ENCODE assay signal across 8 mouse cellular contexts in genomic region chr8:69822386-69823191, GRCm38 (mm10). TPM values are rescaled to one million over a fixed set of nuclear protein-coding genes. Genes with fewer than 3 reads are reported as not detected.
DNase-seq lines count a peak whose midpoint lies in the region; ATAC-seq and TF ChIP-seq lines count a peak whose summit lies in the region.

Gene Lpar2, plus strand, starts transcription at chr8:69822429.

- H3K27me3 ChIP-seq in forebrain, embryonic 11.5 days (ENCODE audit: control insufficient read depth, insufficient read depth, low read length): no peaks in the 10 kb centered on the region
- no peaks in the 10 kb centered on the region for H3K27me3 ChIP-seq in intestine, embryonic 15.5 days (replicated peaks)
- H3K27me3 ChIP-seq in liver, postnatal 0 days (ENCODE audit: insufficient read depth, low read length): no peaks in the 10 kb centered on the region
- H3K27me3 ChIP-seq in neural tube, embryonic 12.5 days (replicated peaks): peaks cover 5% of the 10 kb centered on the region; the same call in 1 of the 2 replicates

- no peaks in the 10 kb centered on the region; the same call in 1 of the 2 replicates for H3K36me3 ChIP-seq in forebrain, embryonic 11.5 days (ENCODE audit: control insufficient read depth, insufficient read depth, low read length)
- H3K36me3 ChIP-seq in intestine, embryonic 15.5 days: peaks cover 7% of the 10 kb centered on the region; the same call in 1 of the 2 replicates
- peaks cover 3% of the 10 kb centered on the region for H3K36me3 ChIP-seq in liver, postnatal 0 days (replicated peaks; ENCODE audit: insufficient read depth, low read length)
- H3K36me3 ChIP-seq in neural tube, embryonic 12.5 days: peaks cover 31% of the 10 kb centered on the region

- H3K9ac ChIP-seq in forebrain, embryonic 11.5 days (ENCODE audit: low read length): peak within 1 kb of the TSS; percentile 58
- peak within 1 kb of the TSS; percentile 72 for H3K9ac ChIP-seq in intestine, embryonic 15.5 days
- H3K9ac ChIP-seq in liver, postnatal 0 days (replicated peaks): peak within 1 kb of the TSS; percentile 55
- peak within 1 kb of the TSS; percentile 68 for H3K9ac ChIP-seq in neural tube, embryonic 12.5 days

- H3K9me3 ChIP-seq in forebrain, embryonic 11.5 days (ENCODE audit: control insufficient read depth, low read length): no peaks in the 10 kb centered on the region
- no peaks in the 10 kb centered on the region for H3K9me3 ChIP-seq in intestine, embryonic 15.5 days
- no peaks in the 10 kb centered on the region for H3K9me3 ChIP-seq in liver, postnatal 0 days (ENCODE audit: low read length)
- H3K9me3 ChIP-seq in neural tube, embryonic 12.5 days: no peaks in the 10 kb centered on the region

- H3K4me2 ChIP-seq in forebrain, embryonic 11.5 days (ENCODE audit: low read depth, low read length, severe bottlenecking): peak within 1 kb of the TSS; percentile 63
- H3K4me2 ChIP-seq in intestine, embryonic 15.5 days (replicated peaks): peak within 1 kb of the TSS; percentile 88
- peak within 1 kb of the TSS; percentile 91 for H3K4me2 ChIP-seq in liver, postnatal 0 days (ENCODE audit: low read depth, low read length)
- H3K4me2 ChIP-seq in neural tube, embryonic 12.5 days (replicated peaks): peak within 1 kb of the TSS; percentile 89

- TF ChIP-seq EP300 in liver, postnatal 0 days (IDR thresholded peaks at IDR 0.05; ENCODE audit: low read depth): no peak

- H3K4me3 ChIP-seq in forebrain, embryonic 11.5 days (ENCODE audit: low read depth, low read length): peak within 1 kb of the TSS; percentile 43
- peak within 1 kb of the TSS; percentile 63 for H3K4me3 ChIP-seq in intestine, embryonic 15.5 days (replicated peaks)
- peak within 1 kb of the TSS; percentile 51 for H3K4me3 ChIP-seq in liver, postnatal 0 days (ENCODE audit: low read depth, low read length)
- peak within 1 kb of the TSS; percentile 53 for H3K4me3 ChIP-seq in neural tube, embryonic 12.5 days

- peaks cover 9% of the 10 kb centered on the region for H3K4me1 ChIP-seq in forebrain, embryonic 11.5 days (replicated peaks; ENCODE audit: control insufficient read depth, insufficient read depth, low read length)
- H3K4me1 ChIP-seq in intestine, embryonic 15.5 days (replicated peaks): peaks cover 25% of the 10 kb centered on the region; the same call in 1 of the 2 replicates
- H3K4me1 ChIP-seq in liver, postnatal 0 days (ENCODE audit: insufficient read depth): peaks cover 9% of the 10 kb centered on the region
- peaks cover 24% of the 10 kb centered on the region for H3K4me1 ChIP-seq in neural tube, embryonic 12.5 days

- H3K27ac ChIP-seq in forebrain, embryonic 11.5 days (ENCODE audit: low read depth, low read length): peak within 1 kb of the TSS; percentile 13; the same call in 1 of the 2 replicates
- H3K27ac ChIP-seq in intestine, embryonic 15.5 days: peak within 1 kb of the TSS; percentile 68
- H3K27ac ChIP-seq in liver, postnatal 0 days (ENCODE audit: low read depth): 0 out of 2 replicates have a peak within 1 kb of the TSS, but pooled peaks have one; percentile 19
- H3K27ac ChIP-seq in neural tube, embryonic 12.5 days: no peak within 1 kb of the TSS

- under 1% methylated on average over 28 of the region's 35 CpGs for WGBS in forebrain, embryonic 11.5 days
- 2% methylated on average over 33 of the region's 35 CpGs for WGBS in intestine, embryonic 15.5 days
- WGBS in liver, postnatal 0 days (ENCODE audit: insufficient replicate concordance): 7% methylated on average over 30 of the region's 35 CpGs
- 1% methylated on average over 33 of the region's 35 CpGs for WGBS in neural tube, embryonic 12.5 days

- TF ChIP-seq CTCF in liver, postnatal 0 days (IDR thresholded peaks at IDR 0.05; ENCODE audit: low read depth): no peak

- peak; percentile 92 for DNase-seq in embryo, embryonic 10 days (ENCODE audit: low spot score)
- DNase-seq in embryo, embryonic 9.5 days (ENCODE audit: extremely low spot score): no peak
- DNase-seq in ZHBTc4 (ENCODE audit: low read depth, low spot score): peak; percentile 80
- DNase-seq in forebrain, embryonic 11.5 days (ENCODE audit: low spot score): peak; percentile 91
- peak; percentile 76 for DNase-seq in liver, postnatal 0 days
- DNase-seq in thymus, postnatal 4 days: peak; percentile 79

- peak; percentile 83 for ATAC-seq in forebrain, embryonic 11.5 days (replicated peaks; ENCODE audit: low FRiP score)
- ATAC-seq in intestine, embryonic 15.5 days: peak; percentile 91
- peak; percentile 59 for ATAC-seq in liver, postnatal 0 days
- peak; percentile 71 for ATAC-seq in neural tube, embryonic 12.5 days (ENCODE audit: low FRiP score, low read depth)

RNA-seq across cellular contexts. Expression of gene Lpar2, which starts in this region (rescaled TPM):
- 1.1 and 1.3 TPM in 2 replicates for polyA plus RNA-seq in forebrain, embryonic 11.5 days (2014; fragmentation: Nextera tagmentation; extraction: Ambion mirVana)
- polyA plus RNA-seq in intestine, embryonic 15.5 days (2015; fragmentation: Nextera tagmentation; extraction: Ambion mirVana): 0.41 and 0.42 TPM in 2 replicates
- polyA plus RNA-seq in liver, postnatal 0 days (2015; fragmentation: Nextera tagmentation; extraction: Ambion mirVana): 0.04 and 0.05 TPM in 2 replicates
- 0.50 and 0.51 TPM in 2 replicates for polyA plus RNA-seq in neural tube, embryonic 12.5 days (2016; fragmentation: Nextera tagmentation; extraction: Ambion mirVana)

Comparison
In these comparisons a context has a peak if more than half of its experiments do, and no peak if none do; other contexts are left out.
1. Peak in ATAC-seq, H3K4me3 ChIP-seq, H3K27ac ChIP-seq, H3K9ac ChIP-seq and H3K4me2 ChIP-seq in intestine, embryonic 15.5 days; RNA of the gene not detected or under 1 TPM.
2. Peak in DNase-seq, ATAC-seq, H3K4me3 ChIP-seq, H3K27ac ChIP-seq, H3K9ac ChIP-seq and H3K4me2 ChIP-seq in liver, postnatal 0 days; RNA of the gene not detected or under 1 TPM.
3. Peak in ATAC-seq, H3K4me3 ChIP-seq, H3K9ac ChIP-seq and H3K4me2 ChIP-seq in neural tube, embryonic 12.5 days; RNA of the gene not detected or under 1 TPM.